Mouse (Mus musculus) urinary bladder, postnatal 14 days (tissue): ENCODE results near the gene Trat1.

Source experiments
- DNase-seq: peaks from one replicate; pipeline ENCODE4 v3.0.0; 2021; ENCODE audit warnings: low spot score

Trat1 gene

GRCm38 (mm10) chr16:48719679-48720078, 52.1 kb downstream of the Trat1 start:
- no peak for DNase-seq

- DNase-seq, result no peak
Observed at GRCm38 (mm10) chr16:48716343-48716742, 55.5 kb downstream of the Trat1 start.

DNA sequence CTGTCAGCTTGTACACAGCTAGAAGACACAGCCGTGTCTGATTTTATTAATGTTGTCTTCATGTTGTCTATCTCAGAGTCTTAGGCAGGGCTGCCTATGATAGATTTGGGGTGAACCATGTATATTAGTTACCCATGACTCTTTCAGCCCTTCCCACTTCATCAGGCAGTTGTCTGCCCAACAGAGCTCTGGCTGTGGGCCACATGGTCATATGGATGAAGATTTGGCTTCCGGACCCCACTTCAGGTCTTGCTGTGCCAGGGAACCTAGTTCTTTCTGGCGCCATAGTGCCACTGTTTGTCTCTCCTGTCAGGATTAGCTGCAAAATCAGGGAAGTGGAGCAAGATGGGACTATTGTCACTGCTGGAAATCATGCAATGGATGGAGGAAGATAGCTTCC, 69.9 kb downstream of the Trat1 start:
- DNase-seq, result no peak
